In genomic region chr19:60074986-60075385, GRCm38 (mm10) we compare ENCODE assay signal across 17 mouse cellular contexts.
A peak's percentile ranks its signal among the peaks of the same experiment; 100 is the strongest.
DNase-seq lines count a peak whose midpoint lies in the region.
"Had no signal": no experiment of that assay in that cellular context is flagged by ENCODE, and none has a peak within 500 bp of the region (broad histone marks: within the 10 kb centered on the region; RNA-seq: fewer than 3 reads in every experiment).

No protein-coding gene starts in this region.

- DNase-seq in embryo, embryonic 10.5 days (ENCODE audit: low spot score): peak; percentile 5
- DNase-seq in embryo, embryonic 11 days: no peak
- peak; percentile 15 for DNase-seq in adipocyte (ENCODE audit: low spot score)
- DNase-seq in left cerebral cortex, postnatal 14 days (ENCODE audit: low spot score in 2 of 2): no peak
- DNase-seq in cerebellum, postnatal 4 days (ENCODE audit: low spot score in 2 of 2): no peak
- DNase-seq in thymus, postnatal 4 days: no peak
- DNase-seq: cerebellum, adult 8-10 months; cerebellum, postnatal 14 days; gastrocnemius, postnatal 36 days; heart, postnatal 10 days; heart, postnatal 4 days; kidney, adult 9 months had no signal

- no peaks in the 10 kb centered on the region for H3K4me1 ChIP-seq in brown adipose tissue, adult 24 weeks (ENCODE audit: control insufficient read depth, insufficient read depth, insufficient read length, low read length)
- H3K4me1 ChIP-seq: embryonic facial prominence, embryonic 10.5 days; forebrain, embryonic 15.5 days; hindbrain, embryonic 12.5 days had no signal

- H3K4me3 ChIP-seq in brown adipose tissue, adult 24 weeks (ENCODE audit: insufficient read depth, low read depth, low read length): no peak overlapping the region
- H3K4me3 ChIP-seq: embryonic facial prominence, embryonic 10.5 days; erythroblast, embryonic 14.5 days; forebrain, embryonic 15.5 days; hindbrain, embryonic 12.5 days had no signal

- H3K27ac ChIP-seq in brown adipose tissue, adult 24 weeks (replicated peaks; ENCODE audit: low read depth, low read length): 0 out of 2 replicates have a peak overlapping the region, but pooled peaks have one; percentile 17
- H3K27ac ChIP-seq: embryonic facial prominence, embryonic 10.5 days; forebrain, embryonic 15.5 days; hindbrain, embryonic 12.5 days had no signal

- intact Hi-C loops in left cerebral cortex, postnatal 14 days (cut with DNase I): no loop called here

Comparison
In these comparisons a context has a peak if more than half of its experiments do, and no peak if none do; other contexts are left out.
1. DNase-seq: peak in embryo, embryonic 10.5 days (single experiment) and adipocyte (single experiment); none in embryo, embryonic 11 days (single experiment), left cerebral cortex, postnatal 14 days (0 of 2), cerebellum, postnatal 4 days (0 of 2) and thymus, postnatal 4 days (single experiment).